Mouse (Mus musculus) kidney, adult 2 months (tissue): ENCODE measurements at regions not wholly inside any gene's neighbourhood (a gene's known extent, or its start where the extent isn't known, plus 50 kb on each side); places are given as distances from the start of the nearest gene placed in this dataset.

Source experiments
- DNase-seq: peaks from one replicate; pipeline ENCODE4 v3.0.0; 2021
- H3K27ac ChIP-seq: fragments of 200-500 bp; 2 replicates; pipeline ENCODE4 v1.5.1; 2012; ENCODE audit warnings: low read depth, low read length, control low read depth, inconsistent platforms; ENCODE audit not compliant: insufficient read depth
- H3K27me3 ChIP-seq: fragments of 200-500 bp; replicated peaks from 2 replicates; pipeline ENCODE4 v1.6.1; 2012; ENCODE audit warnings: mild to moderate bottlenecking, moderate library complexity, low read length, inconsistent platforms; ENCODE audit not compliant: control insufficient read depth, insufficient read depth
- H3K36me3 ChIP-seq: fragments of 200-500 bp; 2 replicates; pipeline ENCODE4 v1.6.1; 2012; ENCODE audit warnings: mild to moderate bottlenecking, moderate library complexity, low read length, inconsistent platforms; ENCODE audit not compliant: control insufficient read depth, insufficient read depth
- H3K4me1 ChIP-seq: fragments of 200-500 bp; 2 replicates; pipeline ENCODE4 v1.6.1; 2011; ENCODE audit warnings: low read length; ENCODE audit not compliant: control insufficient read depth, insufficient read depth
- H3K4me3 ChIP-seq: fragments of 200-500 bp; 2 replicates; pipeline ENCODE4 v1.5.1; 2011; ENCODE audit warnings: mild to moderate bottlenecking, low read depth, low read length, control low read depth; ENCODE audit not compliant: insufficient read depth
- CTCF ChIP-seq: fragments of 200-500 bp; conservative IDR thresholded peaks from 2 replicates; pipeline ENCODE4 v1.5.1; 2011; ENCODE audit warnings: low read depth, mild to moderate bottlenecking, control low read depth, low read length, moderate library complexity, mixed read lengths; ENCODE audit not compliant: insufficient read depth, insufficient read length
- POLR2A ChIP-seq: fragments of 200-500 bp; IDR thresholded peaks from one replicate; pipeline ENCODE4 v1.6.1; 2011; ENCODE audit warnings: low read depth, low read length, control low read depth
- WGBS: fragments of 180-500 bp; shearing (Covaris S2); methylation state at CpG from one replicate; pipeline ENCODE4 v1.1.7; 2018; 5-methylcytosine and 5-hydroxymethylcytosine counted together

- DNase-seq, result peak; percentile 91
- Histone ChIP-seq H3K27me3 (no peaks in the 10 kb centered on the region), H3K27ac (peak overlapping the region; percentile 91), H3K4me1 (peaks cover 12% of the 10 kb centered on the region), H3K4me3 (peak overlapping the region; percentile 38; the same call in 1 of the 2 replicates), H3K36me3 (no peaks in the 10 kb centered on the region)
- TF ChIP-seq CTCF, result no peak
- TF ChIP-seq POLR2A, result no peak
- 11% methylated on average over 20 of the region's 20 CpGs for WGBS
Measured at GRCm38 (mm10) chr13:44055573-44056491, 271.3 kb downstream of the Cd83 start.

DNA sequence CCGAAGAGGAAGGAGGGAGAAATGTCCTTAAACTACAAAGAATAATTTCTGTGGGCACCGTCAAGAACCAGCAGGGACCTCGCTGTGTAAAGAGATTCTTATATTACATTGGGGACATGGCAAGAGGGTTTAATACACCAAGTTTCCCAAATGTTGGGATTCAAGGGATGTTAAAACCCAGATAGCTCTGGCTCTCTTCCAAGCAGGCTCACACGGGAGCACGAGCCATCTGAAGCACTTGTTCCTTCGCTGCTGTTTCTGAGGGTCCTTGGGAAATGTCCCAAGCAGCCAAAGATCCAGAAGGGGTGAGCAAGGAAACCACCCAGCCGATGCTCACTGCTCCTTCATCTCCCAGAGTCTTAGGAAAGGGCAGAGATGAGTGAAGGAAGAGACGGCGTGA, 272.1 kb downstream of the Cd83 start:
- no peaks in the 10 kb centered on the region for H3K27me3 ChIP-seq
- no peak for DNase-seq
- no peak overlapping the region for H3K4me3 ChIP-seq
- H3K36me3 ChIP-seq, result no peaks in the 10 kb centered on the region
- WGBS, result 75% methylated on average over 9 of the region's 9 CpGs
- no peak for TF ChIP-seq POLR2A
- TF ChIP-seq CTCF, result no peak
- H3K27ac ChIP-seq, result peak overlapping the region; percentile 91; the same call in 1 of the 2 replicates
- peaks cover 12% of the 10 kb centered on the region for H3K4me1 ChIP-seq

DNA sequence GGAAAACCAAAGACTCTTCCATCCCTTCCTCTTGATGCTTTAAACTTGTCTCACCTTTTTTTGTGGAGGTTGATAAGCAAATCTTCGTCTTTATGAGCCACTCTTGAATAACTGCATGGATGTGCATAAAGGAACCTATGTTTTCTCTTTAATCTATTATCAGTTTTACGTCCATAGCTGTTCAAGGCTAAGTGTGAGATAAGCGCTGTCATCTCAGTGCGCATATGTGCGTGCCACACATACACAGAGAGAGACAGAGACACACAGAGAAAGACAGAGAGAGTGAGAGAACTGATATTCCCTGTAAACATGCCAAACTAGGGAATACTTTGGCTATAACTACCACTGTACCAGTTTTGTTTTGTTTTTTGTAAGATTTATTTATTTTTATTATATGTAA, 273.0 kb downstream of the Cd83 start:
- TF ChIP-seq CTCF (no peak), POLR2A (no peak)

DNA sequence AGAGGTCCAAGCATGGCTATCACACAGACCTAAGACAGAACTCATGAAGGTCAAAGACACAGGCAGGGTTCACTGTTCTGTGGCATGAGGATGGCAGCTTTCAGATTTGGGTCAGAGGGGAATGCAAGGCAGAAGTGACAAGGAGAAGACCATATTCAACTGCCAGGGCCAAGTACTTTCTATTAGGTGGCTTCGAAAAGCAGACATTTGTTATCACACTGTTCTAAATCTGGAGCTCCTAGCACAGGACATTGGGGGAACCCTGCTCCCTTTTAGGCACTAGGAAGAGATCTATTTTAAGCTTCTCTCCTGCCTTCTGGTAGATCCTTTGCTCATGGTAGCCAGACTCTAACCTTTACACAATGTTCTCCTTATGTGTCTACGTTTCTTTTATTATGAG, 273.7 kb downstream of the Cd83 start:
- TF ChIP-seq CTCF, result no peak
- no peak for TF ChIP-seq POLR2A
- Histone ChIP-seq H3K36me3 (no peaks in the 10 kb centered on the region), H3K27ac (no peak overlapping the region), H3K27me3 (no peaks in the 10 kb centered on the region), H3K4me1 (peaks cover 14% of the 10 kb centered on the region), H3K4me3 (no peak overlapping the region)
- DNase-seq, result no peak
- 90% methylated on average over 2 of the region's 2 CpGs for WGBS

More for the DNA sequence above, 273.0 kb downstream of the Cd83 start:
- 98% methylated on average over 5 of the region's 5 CpGs for WGBS
- Histone ChIP-seq H3K27ac (no peak overlapping the region), H3K27me3 (no peaks in the 10 kb centered on the region), H3K4me1 (peaks cover 12% of the 10 kb centered on the region), H3K36me3 (no peaks in the 10 kb centered on the region), H3K4me3 (no peak overlapping the region)
- no peak for DNase-seq

GRCm38 (mm10) chr13:44059436-44059835, 274.9 kb downstream of the Cd83 start:
- Histone ChIP-seq H3K27me3 (no peaks in the 10 kb centered on the region), H3K36me3 (no peaks in the 10 kb centered on the region), H3K4me1 (peaks cover 24% of the 10 kb centered on the region), H3K27ac (no peak overlapping the region), H3K4me3 (no peak overlapping the region)
- WGBS, result 66% methylated on average over 8 of the region's 8 CpGs
- no peak for TF ChIP-seq CTCF
- TF ChIP-seq POLR2A, result no peak
- no peak for DNase-seq

DNA sequence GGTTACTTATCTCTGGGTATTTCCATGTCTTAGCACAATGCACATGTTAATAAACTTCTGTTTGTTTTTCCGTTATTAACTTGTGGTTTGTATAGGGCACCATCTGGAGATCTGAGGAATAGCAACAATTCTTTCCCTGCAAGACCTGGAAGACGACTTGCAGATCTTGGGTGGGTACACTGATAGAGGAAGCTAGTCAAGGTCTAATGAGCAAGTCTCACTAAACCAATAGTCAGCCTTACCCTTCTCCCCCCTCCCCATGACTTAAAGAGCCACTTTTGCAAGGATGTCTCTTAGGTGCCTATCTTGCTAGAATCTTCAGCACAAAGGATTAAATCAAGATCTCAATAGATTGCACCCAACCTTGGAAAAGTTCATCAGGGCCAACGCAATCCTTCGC, 276.7 kb downstream of the Cd83 start:
- no peak overlapping the region for H3K4me3 ChIP-seq
- WGBS, result 82% methylated on average over 4 of the region's 4 CpGs
- H3K4me1 ChIP-seq, result peaks cover 21% of the 10 kb centered on the region
- TF ChIP-seq POLR2A, result no peak
- TF ChIP-seq CTCF, result no peak
- no peaks in the 10 kb centered on the region for H3K27me3 ChIP-seq
- no peak for DNase-seq
- H3K27ac ChIP-seq, result no peak overlapping the region
- no peaks in the 10 kb centered on the region for H3K36me3 ChIP-seq

- peak; percentile 52 for DNase-seq
- H3K27ac ChIP-seq, result no peak overlapping the region
- TF ChIP-seq POLR2A, result no peak
- TF ChIP-seq CTCF, result no peak
- peaks cover 25% of the 10 kb centered on the region; the same call in 1 of the 2 replicates for H3K4me1 ChIP-seq
- no peaks in the 10 kb centered on the region for H3K27me3 ChIP-seq
- H3K36me3 ChIP-seq, result no peaks in the 10 kb centered on the region
- WGBS, result 19% methylated on average over 7 of the region's 7 CpGs
- H3K4me3 ChIP-seq, result no peak overlapping the region
Measured at GRCm38 (mm10) chr13:44061721-44062300, 277.2 kb downstream of the Cd83 start.
